Mouse (Mus musculus): ENCODE results near the gene Gmppa. TPM values are rescaled to one million over a fixed set of nuclear protein-coding genes. Genes with fewer than 3 reads are reported as not detected.

Gene Gmppa
- polyA plus RNA-seq, 1 experiment: 36.5 TPM

GRCm38 (mm10) chr1:75480735-75481134 is 45.0 kb downstream of the Gmppa start:
- Histone ChIP-seq H3K9ac (ENCODE audit: low read depth, poor library complexity, severe bottlenecking) (no peak overlapping the region), H3K27me3 (ENCODE audit: control insufficient read depth, insufficient read depth, low read length, poor library complexity, severe bottlenecking) (peaks cover under 1% of the 10 kb centered on the region; the same call in 1 of the 2 replicates), H3K4me1 (ENCODE audit: control insufficient read depth, insufficient read depth, low read length) (no peaks in the 10 kb centered on the region), H3K36me3 (ENCODE audit: control insufficient read depth, insufficient read depth, low read length, poor library complexity, severe bottlenecking) (peaks cover 7% of the 10 kb centered on the region; the same call in 1 of the 2 replicates), H3K9me3 (replicated peaks; ENCODE audit: control insufficient read depth, insufficient read depth, low read length, poor library complexity, severe bottlenecking) (no peaks in the 10 kb centered on the region), H3K27ac (ENCODE audit: insufficient read depth, low read length) (no peak overlapping the region), H3K4me3 (ENCODE audit: low read depth, low read length) (no peak overlapping the region)
- TF ChIP-seq EP300 (IDR thresholded peaks at IDR 0.05; ENCODE audit: insufficient read depth, low read depth, low read length) (0 out of 2 replicates have a peak, but pooled peaks have one; percentile 20), POLR2A (IDR thresholded peaks at IDR 0.05; ENCODE audit: insufficient read depth, low read length) (no peak), CTCF (IDR thresholded peaks at IDR 0.05; ENCODE audit: low read depth, low read length) (no peak)

- TF ChIP-seq CTCF (IDR thresholded peaks at IDR 0.05; ENCODE audit: low read depth, low read length) (no peak), EP300 (IDR thresholded peaks at IDR 0.05; ENCODE audit: insufficient read depth, low read depth, low read length) (no peak), POLR2A (IDR thresholded peaks at IDR 0.05; ENCODE audit: insufficient read depth, low read length) (no peak)
- Histone ChIP-seq H3K9ac (ENCODE audit: low read depth, poor library complexity, severe bottlenecking) (no peak overlapping the region), H3K36me3 (ENCODE audit: control insufficient read depth, insufficient read depth, low read length, poor library complexity, severe bottlenecking) (no peaks in the 10 kb centered on the region), H3K27me3 (ENCODE audit: control insufficient read depth, insufficient read depth, low read length, poor library complexity, severe bottlenecking) (peaks cover 3% of the 10 kb centered on the region; the same call in 1 of the 2 replicates), H3K4me3 (ENCODE audit: low read depth, low read length) (peak overlapping the region; percentile 81), H3K27ac (ENCODE audit: insufficient read depth, low read length) (no peak overlapping the region), H3K9me3 (replicated peaks; ENCODE audit: control insufficient read depth, insufficient read depth, low read length, poor library complexity, severe bottlenecking) (no peaks in the 10 kb centered on the region), H3K4me1 (ENCODE audit: control insufficient read depth, insufficient read depth, low read length) (no peaks in the 10 kb centered on the region)
Measured at GRCm38 (mm10) chr1:75486561-75486960, 50.8 kb downstream of the Gmppa start.

- no peak for TF ChIP-seq CTCF (IDR thresholded peaks at IDR 0.05; ENCODE audit: low read depth, low read length)
- no peak for TF ChIP-seq POLR2A (IDR thresholded peaks at IDR 0.05; ENCODE audit: insufficient read depth, low read length)
- TF ChIP-seq EP300 (IDR thresholded peaks at IDR 0.05; ENCODE audit: insufficient read depth, low read depth, low read length): no peak
- H3K9ac ChIP-seq (ENCODE audit: low read depth, poor library complexity, severe bottlenecking): peak overlapping the region; percentile 50
- H3K9me3 ChIP-seq (replicated peaks; ENCODE audit: control insufficient read depth, insufficient read depth, low read length, poor library complexity, severe bottlenecking): no peaks in the 10 kb centered on the region
- no peaks in the 10 kb centered on the region for H3K4me1 ChIP-seq (ENCODE audit: control insufficient read depth, insufficient read depth, low read length)
- H3K27ac ChIP-seq (ENCODE audit: insufficient read depth, low read length): no peak overlapping the region
- H3K27me3 ChIP-seq (ENCODE audit: control insufficient read depth, insufficient read depth, low read length, poor library complexity, severe bottlenecking): peaks cover 3% of the 10 kb centered on the region; the same call in 1 of the 2 replicates
- H3K4me3 ChIP-seq (ENCODE audit: low read depth, low read length): peak overlapping the region; percentile 81
- H3K36me3 ChIP-seq (ENCODE audit: control insufficient read depth, insufficient read depth, low read length, poor library complexity, severe bottlenecking): no peaks in the 10 kb centered on the region
Measured at GRCm38 (mm10) chr1:75487040-75487404, 51.3 kb downstream of the Gmppa start.

GRCm38 (mm10) chr1:75487405-75488161 is 51.9 kb downstream of the Gmppa start:
- H3K9me3 ChIP-seq (replicated peaks; ENCODE audit: control insufficient read depth, insufficient read depth, low read length, poor library complexity, severe bottlenecking): no peaks in the 10 kb centered on the region
- H3K27ac ChIP-seq (ENCODE audit: insufficient read depth, low read length): no peak overlapping the region
- H3K4me3 ChIP-seq (ENCODE audit: low read depth, low read length): peak overlapping the region; percentile 81
- TF ChIP-seq POLR2A (IDR thresholded peaks at IDR 0.05; ENCODE audit: insufficient read depth, low read length): no peak
- peak; percentile 16 for TF ChIP-seq CTCF (IDR thresholded peaks at IDR 0.05; ENCODE audit: low read depth, low read length)
- TF ChIP-seq EP300 (IDR thresholded peaks at IDR 0.05; ENCODE audit: insufficient read depth, low read depth, low read length): no peak
- H3K9ac ChIP-seq (ENCODE audit: low read depth, poor library complexity, severe bottlenecking): peak overlapping the region; percentile 50
- no peaks in the 10 kb centered on the region for H3K36me3 ChIP-seq (ENCODE audit: control insufficient read depth, insufficient read depth, low read length, poor library complexity, severe bottlenecking)
- no peaks in the 10 kb centered on the region for H3K4me1 ChIP-seq (ENCODE audit: control insufficient read depth, insufficient read depth, low read length)
- H3K27me3 ChIP-seq (ENCODE audit: control insufficient read depth, insufficient read depth, low read length, poor library complexity, severe bottlenecking): peaks cover 3% of the 10 kb centered on the region; the same call in 1 of the 2 replicates

GRCm38 (mm10) chr1:75490785-75491551 is 55.2 kb downstream of the Gmppa start:
- Histone ChIP-seq H3K36me3 (ENCODE audit: control insufficient read depth, insufficient read depth, low read length, poor library complexity, severe bottlenecking) (no peaks in the 10 kb centered on the region), H3K27me3 (ENCODE audit: control insufficient read depth, insufficient read depth, low read length, poor library complexity, severe bottlenecking) (no peaks in the 10 kb centered on the region), H3K4me1 (ENCODE audit: control insufficient read depth, insufficient read depth, low read length) (no peaks in the 10 kb centered on the region), H3K27ac (ENCODE audit: insufficient read depth, low read length) (no peak overlapping the region), H3K9me3 (replicated peaks; ENCODE audit: control insufficient read depth, insufficient read depth, low read length, poor library complexity, severe bottlenecking) (no peaks in the 10 kb centered on the region), H3K9ac (ENCODE audit: low read depth, poor library complexity, severe bottlenecking) (no peak overlapping the region), H3K4me3 (ENCODE audit: low read depth, low read length) (peak overlapping the region; percentile 6)
- TF ChIP-seq CTCF (IDR thresholded peaks at IDR 0.05; ENCODE audit: low read depth, low read length) (no peak), EP300 (IDR thresholded peaks at IDR 0.05; ENCODE audit: insufficient read depth, low read depth, low read length) (no peak), POLR2A (IDR thresholded peaks at IDR 0.05; ENCODE audit: insufficient read depth, low read length) (no peak)
